Comparison of ENCODE assay signal across 27 mouse cellular contexts in the genomic region with DNA sequence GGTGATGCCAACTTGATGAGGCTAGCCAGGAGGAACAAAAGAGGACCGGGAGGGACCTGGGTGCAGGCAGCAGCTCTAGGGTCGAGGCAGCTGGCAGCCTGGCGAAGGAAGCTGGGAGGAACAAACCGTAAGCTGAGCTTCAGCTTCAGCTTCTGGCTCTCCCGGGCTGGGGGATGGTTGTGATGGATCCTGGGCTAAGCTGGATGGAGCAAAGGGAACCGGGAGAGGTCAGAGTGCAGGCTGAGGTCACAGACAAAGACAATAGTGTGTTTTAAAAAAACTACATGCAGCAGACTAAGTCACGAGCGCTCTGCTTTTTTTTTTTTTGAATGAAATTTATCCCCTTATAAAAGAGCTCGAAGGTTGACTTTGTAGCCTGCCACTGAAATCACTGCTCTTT. TPM values are rescaled to one million over a fixed set of nuclear protein-coding genes. Genes with fewer than 3 reads are reported as not detected.
DNase-seq lines count a peak whose midpoint lies in the region; ATAC-seq and TF ChIP-seq lines count a peak whose summit lies in the region.
"Had no signal": no experiment of that assay in that cellular context is flagged by ENCODE, and none has a peak within 500 bp of the region (broad histone marks: within the 10 kb centered on the region; RNA-seq: fewer than 3 reads in every experiment).

No protein-coding gene starts in this region.

- H3K4me3 ChIP-seq in heart, embryonic 15.5 days, result no peak overlapping the region
- no peak overlapping the region for H3K4me3 ChIP-seq in midbrain, embryonic 11.5 days (ENCODE audit: low read depth, low read length)
- no peak overlapping the region for H3K4me3 ChIP-seq in midbrain, postnatal 0 days (ENCODE audit: low read depth, low read length)
- H3K4me3 ChIP-seq: forebrain, embryonic 13.5 days; hindbrain, embryonic 12.5 days; limb, embryonic 13.5 days; megakaryocyte, embryonic 14.5 days; midbrain, embryonic 15.5 days had no signal

- ATAC-seq in heart, embryonic 15.5 days (replicated peaks; ENCODE audit: insufficient number of reproducible peaks, insufficient read depth, low FRiP score, low read depth), result no peak
- no peak for ATAC-seq in midbrain, embryonic 11.5 days (ENCODE audit: low FRiP score)
- no peak for ATAC-seq in midbrain, postnatal 0 days (ENCODE audit: low FRiP score)
- ATAC-seq: intestine, postnatal 0 days; liver, postnatal 0 days; midbrain, embryonic 15.5 days had no signal

- H3K36me3 ChIP-seq in heart, embryonic 15.5 days, result no peaks in the 10 kb centered on the region
- H3K36me3 ChIP-seq in midbrain, embryonic 11.5 days (ENCODE audit: control insufficient read depth, insufficient read depth, low read length), result no peaks in the 10 kb centered on the region
- H3K36me3 ChIP-seq in midbrain, postnatal 0 days (ENCODE audit: insufficient read depth, low read length), result no peaks in the 10 kb centered on the region
- H3K36me3 ChIP-seq: hindbrain, embryonic 12.5 days; limb, embryonic 13.5 days; midbrain, embryonic 15.5 days had no signal

- H3K4me1 ChIP-seq in heart, embryonic 15.5 days (replicated peaks), result peaks cover 26% of the 10 kb centered on the region
- peaks cover 6% of the 10 kb centered on the region; the same call in 1 of the 2 replicates for H3K4me1 ChIP-seq in midbrain, embryonic 11.5 days (ENCODE audit: control insufficient read depth, insufficient read depth, low read length)
- H3K4me1 ChIP-seq in midbrain, postnatal 0 days (ENCODE audit: insufficient read depth, low read length), result no peaks in the 10 kb centered on the region

- H3K9me3 ChIP-seq in heart, embryonic 15.5 days (replicated peaks), result no peaks in the 10 kb centered on the region
- H3K9me3 ChIP-seq in midbrain, embryonic 11.5 days (ENCODE audit: control insufficient read depth, low read length), result no peaks in the 10 kb centered on the region; the same call in 1 of the 2 replicates
- H3K9me3 ChIP-seq in midbrain, postnatal 0 days (ENCODE audit: low read length), result no peaks in the 10 kb centered on the region
- H3K9me3 ChIP-seq: hindbrain, embryonic 12.5 days; limb, embryonic 13.5 days; midbrain, embryonic 15.5 days had no signal

- TF ChIP-seq CTCF in midbrain, postnatal 0 days (IDR thresholded peaks at IDR 0.05), result no peak

- peak overlapping the region; percentile 54 for H3K27ac ChIP-seq in heart, embryonic 15.5 days
- H3K27ac ChIP-seq in midbrain, embryonic 11.5 days (ENCODE audit: low read depth, low read length), result no peak overlapping the region
- H3K27ac ChIP-seq in midbrain, postnatal 0 days (ENCODE audit: low read depth, low read length), result no peak overlapping the region
- H3K27ac ChIP-seq: hindbrain, embryonic 12.5 days; limb, embryonic 13.5 days; midbrain, embryonic 15.5 days; stomach, postnatal 0 days had no signal

- 32% methylated on average over 9 of the region's 9 CpGs for WGBS in heart, embryonic 15.5 days
- 15% methylated on average over 9 of the region's 9 CpGs for WGBS in midbrain, embryonic 11.5 days
- 27% methylated on average over 9 of the region's 9 CpGs for WGBS in midbrain, postnatal 0 days

- no peak overlapping the region for H3K9ac ChIP-seq in heart, embryonic 15.5 days
- H3K9ac ChIP-seq in midbrain, embryonic 11.5 days (ENCODE audit: low read length), result no peak overlapping the region
- H3K9ac ChIP-seq in midbrain, postnatal 0 days (replicated peaks; ENCODE audit: low read length, poor library complexity, severe bottlenecking), result no peak overlapping the region
- H3K9ac ChIP-seq: forebrain, embryonic 13.5 days; hindbrain, embryonic 12.5 days; limb, embryonic 13.5 days; liver, postnatal 0 days; midbrain, embryonic 15.5 days had no signal

- peak; percentile 15 to 26 for DNase-seq in cerebellum, postnatal 10 days
- no peak for DNase-seq in cerebellum, adult 8-10 months
- DNase-seq in heart, adult 9 months (ENCODE audit: low spot score in 2 of 2), result no peak
- DNase-seq in midbrain, embryonic 11.5 days (ENCODE audit: low spot score, missing footprints), result peak; percentile 85
- DNase-seq in midbrain, postnatal 0 days (ENCODE audit: low spot score), result no peak
- peak; percentile 7 for DNase-seq in yolk sac, embryonic 10.5 days (ENCODE audit: low spot score)
- no peak for DNase-seq in Muller cell, postnatal 12 days (ENCODE audit: inconsistent ontology term)
- DNase-seq: adrenal gland, adult 2 months; cerebellum, adult 2 months; cerebellum, postnatal 36 days; gastrocnemius, postnatal 10 days; heart, postnatal 14 days; kidney, adult 9 months; kidney, postnatal 14 days; liver, postnatal 0 days; lung, postnatal 4 days; spleen, adult 18-20 months; thymus, adult 18-20 months had no signal

- no peaks in the 10 kb centered on the region for H3K27me3 ChIP-seq in heart, embryonic 15.5 days
- H3K27me3 ChIP-seq in midbrain, embryonic 11.5 days (ENCODE audit: control insufficient read depth, insufficient read depth, low read length), result no peaks in the 10 kb centered on the region
- no peaks in the 10 kb centered on the region for H3K27me3 ChIP-seq in midbrain, postnatal 0 days (ENCODE audit: insufficient read depth, low read length)
- H3K27me3 ChIP-seq: forebrain, embryonic 13.5 days; hindbrain, embryonic 12.5 days; limb, embryonic 13.5 days; midbrain, embryonic 15.5 days had no signal

- peak overlapping the region; percentile 4; the same call in 1 of the 2 replicates for H3K4me2 ChIP-seq in heart, embryonic 15.5 days
- H3K4me2 ChIP-seq in midbrain, embryonic 11.5 days, result no peak overlapping the region
- H3K4me2 ChIP-seq in midbrain, postnatal 0 days (ENCODE audit: low read depth, low read length, poor library complexity, severe bottlenecking), result no peak overlapping the region
- H3K4me2 ChIP-seq: forebrain, embryonic 13.5 days; hindbrain, embryonic 12.5 days; limb, embryonic 13.5 days; liver, embryonic 11.5 days; midbrain, embryonic 15.5 days had no signal

RNA-seq across cellular contexts. Expression of gene Wnt5b, which starts 23.4 kb away (rescaled TPM):
- 5.8 and 8.0 TPM in 2 replicates for polyA plus RNA-seq in heart, embryonic 15.5 days (2015; fragmentation: Nextera tagmentation; extraction: Ambion mirVana)
- 6.9 and 9.2 TPM in 2 replicates for polyA plus RNA-seq in midbrain, embryonic 11.5 days (2014; fragmentation: Nextera tagmentation; extraction: Ambion mirVana)
- 2.1 and 4.4 TPM in 2 replicates for total RNA-seq in midbrain, postnatal 0 days (2014; rRNA removed)
- 0.99 and 1.6 TPM in 2 replicates for polyA plus RNA-seq in midbrain, postnatal 0 days (2015; fragmentation: Nextera tagmentation; extraction: Ambion mirVana)

RNA-seq across cellular contexts. Expression of gene Fbxl14, which starts 41.3 kb away (rescaled TPM):
- 2.7 and 3.1 TPM in 2 replicates for polyA plus RNA-seq in heart, embryonic 15.5 days (2015; fragmentation: Nextera tagmentation; extraction: Ambion mirVana)
- polyA plus RNA-seq in midbrain, embryonic 11.5 days (2014; fragmentation: Nextera tagmentation; extraction: Ambion mirVana), result 5.7 and 6.6 TPM in 2 replicates
- total RNA-seq in midbrain, postnatal 0 days (2014; rRNA removed), result 45.9 and 48.2 TPM in 2 replicates
- 1.7 TPM in 2 replicates for polyA plus RNA-seq in midbrain, postnatal 0 days (2015; fragmentation: Nextera tagmentation; extraction: Ambion mirVana)

Comparison
In these comparisons a context has a peak if more than half of its experiments do, and no peak if none do; other contexts are left out.
1. DNase-seq: peak in cerebellum, postnatal 10 days (2 of 2), midbrain, embryonic 11.5 days (single experiment) and yolk sac, embryonic 10.5 days (single experiment); none in cerebellum, adult 8-10 months (single experiment), heart, adult 9 months (0 of 2), midbrain, postnatal 0 days (single experiment) and Muller cell, postnatal 12 days (single experiment).